Mouse (Mus musculus) lung, postnatal 0 days (tissue): Measurements from ENCODE around the gene Mapk11. TPM values are rescaled to one million over a fixed set of nuclear protein-coding genes. Genes with fewer than 3 reads are reported as not detected.

Experiments used
- ATAC-seq: fragments of 200-750 bp; cut with Nextera tagmentation; 2 replicates; pipeline ENCODE4 v1.8.0; 2017; ENCODE audit warnings: moderate library complexity
- DNase-seq: peaks from one replicate; pipeline ENCODE4 v3.0.0-alpha.2; 2016; ENCODE audit warnings: low spot score
- H3K27ac ChIP-seq: fragments of 300-500 bp; sonication (generic); 2 replicates; pipeline ENCODE4 v1.5.1; 2014; ENCODE audit warnings: antibody characterized with exemption, mild to moderate bottlenecking, low read length, mixed read lengths
- H3K27me3 ChIP-seq: fragments of 300-500 bp; sonication (generic); replicated peaks from 2 replicates; pipeline ENCODE4 v1.6.1; 2014; ENCODE audit warnings: low read length, mixed read lengths; ENCODE audit not compliant: insufficient read depth
- H3K36me3 ChIP-seq: fragments of 300-500 bp; sonication (generic); 2 replicates; pipeline ENCODE4 v1.6.1; 2014; ENCODE audit warnings: low read length, mixed read lengths; ENCODE audit not compliant: insufficient read depth
- H3K4me1 ChIP-seq: fragments of 300-500 bp; sonication (generic); 2 replicates; pipeline ENCODE4 v1.6.1; 2014; ENCODE audit warnings: antibody characterized with exemption, low read depth, low read length, mixed read lengths; ENCODE audit not compliant: insufficient read depth
- H3K4me2 ChIP-seq: fragments of 300-500 bp; sonication (generic); replicated peaks from 2 replicates; pipeline ENCODE4 v1.6.1; 2014; ENCODE audit warnings: low read depth, mild to moderate bottlenecking, low read length, moderate library complexity, mixed read lengths
- H3K4me3 ChIP-seq: fragments of 300-500 bp; sonication (generic); 2 replicates; pipeline ENCODE4 v1.5.1; 2014; ENCODE audit warnings: low read depth, low read length
- H3K9ac ChIP-seq: fragments of 300-500 bp; sonication (generic); replicated peaks from 2 replicates; pipeline ENCODE4 v1.6.1; 2014; ENCODE audit warnings: low read depth, mild to moderate bottlenecking
- H3K9me3 ChIP-seq: fragments of 300-500 bp; sonication (generic); 2 replicates; pipeline ENCODE4 v1.6.1; 2016; ENCODE audit warnings: low read length, mixed read lengths
- CTCF ChIP-seq: IDR thresholded peaks from 2 replicates; pipeline ENCODE4 v1.5.1; 2016; ENCODE audit warnings: antibody characterized with exemption, mild to moderate bottlenecking
- EP300 ChIP-seq: IDR thresholded peaks from 2 replicates; pipeline ENCODE4 v1.6.1; 2016; ENCODE audit warnings: antibody characterized with exemption, mild to moderate bottlenecking, control low read depth
- WGBS: fragments of 180-500 bp; shearing (Covaris S2); extraction: QIAGEN DNeasy Blood & Tissue Kit; methylation state at CpG from one replicate; pipeline ENCODE4 v1.1.7; 2014; 5-methylcytosine and 5-hydroxymethylcytosine counted together
- polyA plus RNA-seq: library from polyadenylated mRNA; unstranded; fragments of >200 nt; fragmentation: Nextera tagmentation; extraction: Ambion mirVana; gene quantifications from 2 replicates; pipeline ENCODE4 v1.2.1, GENCODE M21; 2015

Gene Mapk11
- polyA plus RNA-seq, 1 experiment from 2014 or later = 7.4 TPM

DNA sequence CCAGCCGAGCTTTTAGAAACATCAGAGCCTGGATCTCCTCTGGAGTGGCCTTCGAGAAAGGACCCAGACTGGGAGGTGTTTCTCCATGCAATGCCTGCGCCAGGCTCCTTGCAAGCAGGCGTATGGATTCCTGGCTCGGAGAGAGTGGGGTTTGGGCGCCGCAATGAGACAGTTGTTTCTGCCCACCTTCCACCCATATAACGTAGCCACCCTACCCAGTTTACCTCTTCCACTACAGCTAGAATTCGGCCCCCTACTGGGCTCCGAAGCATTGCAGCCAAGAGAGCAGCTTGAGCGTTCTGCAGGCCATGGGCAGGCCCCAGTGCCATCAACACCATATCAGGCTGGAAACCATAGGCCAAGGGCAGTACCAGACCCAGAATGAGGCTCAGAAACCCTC is 25.8 kb downstream of the Mapk11 start:
- DNase-seq (peak; percentile 39), ATAC-seq (peak; percentile 13; the same call in 1 of the 2 replicates)
- H3K9me3 ChIP-seq = no peaks in the 10 kb centered on the region
- no peaks in the 10 kb centered on the region for H3K36me3 ChIP-seq
- peaks cover 23% of the 10 kb centered on the region; the same call in 1 of the 2 replicates for H3K4me1 ChIP-seq
- H3K4me3 ChIP-seq = peak overlapping the region; percentile 90
- no peaks in the 10 kb centered on the region for H3K27me3 ChIP-seq
- H3K4me2 ChIP-seq = peak overlapping the region; percentile 73
- peak overlapping the region; percentile 69 for H3K27ac ChIP-seq
- peak overlapping the region; percentile 27; the same call in 1 of the 2 replicates for H3K9ac ChIP-seq
- TF ChIP-seq CTCF = peak; percentile 50
- TF ChIP-seq EP300 = no peak
- 29% methylated on average over 11 of the region's 11 CpGs for WGBS

DNA sequence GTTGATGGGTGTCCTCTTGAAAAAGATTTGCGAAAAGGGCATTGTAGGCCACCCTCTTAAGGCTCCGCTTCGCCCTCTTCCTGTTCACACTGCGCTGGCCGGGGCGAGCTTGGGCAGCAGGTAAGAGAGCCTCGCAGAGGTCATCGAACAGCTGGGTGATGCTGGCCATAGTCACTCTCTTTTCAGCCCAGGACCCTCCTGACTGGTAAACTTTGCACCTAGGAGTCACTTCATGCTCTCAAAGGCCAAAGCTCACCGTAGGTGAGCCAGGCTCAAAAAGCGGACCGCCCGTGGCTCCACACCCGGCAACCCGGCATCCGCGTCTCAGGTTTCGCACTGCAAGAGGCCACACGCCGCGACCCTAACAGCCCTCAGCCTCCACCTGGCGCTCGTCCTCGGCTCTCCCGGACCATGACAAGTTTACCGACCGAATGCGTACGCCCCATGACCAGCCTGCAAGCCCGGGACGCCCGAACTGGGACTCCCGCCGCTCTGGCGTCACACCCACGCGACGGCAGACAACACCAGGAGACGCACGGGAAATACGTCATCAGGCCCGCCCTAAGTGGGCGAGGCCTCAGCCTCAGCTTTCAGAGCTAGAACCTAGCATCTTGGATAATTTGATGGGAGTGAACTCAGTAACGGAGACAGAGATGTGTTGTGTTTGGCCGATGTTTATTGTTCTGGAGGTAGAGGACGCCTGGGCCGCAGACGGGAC is 26.6 kb downstream of the Mapk11 start, which contains the start of gene Tubgcp6:
Gene Tubgcp6, minus strand, starts transcription at position 464 of the 718 bp plus-strand sequence.
- Histone ChIP-seq H3K4me1 (peaks cover 18% of the 10 kb centered on the region; the same call in 1 of the 2 replicates), H3K27me3 (no peaks in the 10 kb centered on the region), H3K4me2 (peak within 1 kb of the TSS; percentile 73), H3K4me3 (peak within 1 kb of the TSS; percentile 90), H3K9ac (peak within 1 kb of the TSS; percentile 60), H3K27ac (peak within 1 kb of the TSS; percentile 69), H3K36me3 (no peaks in the 10 kb centered on the region), H3K9me3 (no peaks in the 10 kb centered on the region)
- ATAC-seq (peak; percentile 91), DNase-seq (peak; percentile 96)
- TF ChIP-seq CTCF = no peak
- peak; percentile 42; the same call in 1 of the 2 replicates for TF ChIP-seq EP300
- under 1% methylated on average over 47 of the region's 47 CpGs for WGBS

DNA sequence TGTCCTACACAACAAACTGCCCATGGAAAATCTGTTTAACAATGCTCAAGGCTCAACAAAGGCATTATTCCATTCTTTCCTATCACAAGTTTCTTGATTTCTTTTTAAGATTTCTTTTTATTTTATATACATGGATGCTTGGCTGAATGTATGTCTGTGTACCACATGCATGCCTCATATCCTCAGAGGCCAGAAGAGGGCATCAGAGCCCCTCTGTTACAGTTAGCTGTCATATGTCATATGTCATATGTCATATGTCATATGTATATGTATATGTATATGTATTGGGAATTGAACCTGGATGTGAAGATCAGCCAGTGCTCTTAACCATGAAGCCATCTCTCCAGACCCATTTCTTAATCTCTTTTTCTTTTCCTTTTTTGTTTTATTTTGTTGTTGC is 31.4 kb downstream of the Mapk11 start:
- ATAC-seq = no peak
- H3K9ac ChIP-seq = no peak overlapping the region
- peaks cover 10% of the 10 kb centered on the region; the same call in 1 of the 2 replicates for H3K36me3 ChIP-seq
- no peaks in the 10 kb centered on the region for H3K9me3 ChIP-seq
- no peak overlapping the region for H3K27ac ChIP-seq
- peaks cover 9% of the 10 kb centered on the region; the same call in 1 of the 2 replicates for H3K4me1 ChIP-seq
- H3K4me2 ChIP-seq = no peak overlapping the region
- DNase-seq = no peak
- no peaks in the 10 kb centered on the region for H3K27me3 ChIP-seq
- no peak overlapping the region for H3K4me3 ChIP-seq
- TF ChIP-seq CTCF = peak; percentile 64
- TF ChIP-seq EP300 = no peak

DNA sequence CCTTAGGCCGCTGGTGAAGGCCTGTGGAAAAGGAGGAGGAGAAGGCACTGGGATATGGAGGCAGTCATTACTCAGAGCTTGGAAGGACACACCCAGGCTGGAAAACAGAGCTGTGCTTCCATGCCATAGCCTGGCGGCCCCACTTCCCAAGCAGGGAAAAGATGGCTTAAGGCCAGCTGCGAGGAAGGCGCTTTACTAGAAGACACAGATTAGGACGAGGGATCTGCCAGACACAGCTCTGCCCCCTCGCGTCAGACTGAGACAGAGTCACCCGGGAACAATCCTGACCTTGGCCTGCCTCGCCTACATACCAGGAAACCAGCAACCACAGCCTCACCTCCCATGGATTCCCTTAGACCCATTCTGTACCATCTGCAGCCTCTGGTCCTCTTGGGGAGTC is 39.3 kb downstream of the Mapk11 start:
- Histone ChIP-seq H3K9me3 (no peaks in the 10 kb centered on the region), H3K4me1 (no peaks in the 10 kb centered on the region), H3K27ac (no peak overlapping the region), H3K27me3 (no peaks in the 10 kb centered on the region), H3K4me3 (no peak overlapping the region), H3K9ac (no peak overlapping the region), H3K36me3 (peaks cover 26% of the 10 kb centered on the region; the same call in 1 of the 2 replicates), H3K4me2 (no peak overlapping the region)
- DNase-seq (no peak), ATAC-seq (no peak)
- TF ChIP-seq CTCF = no peak
- no peak for TF ChIP-seq EP300
- WGBS = 77% methylated on average over 9 of the region's 9 CpGs

DNA sequence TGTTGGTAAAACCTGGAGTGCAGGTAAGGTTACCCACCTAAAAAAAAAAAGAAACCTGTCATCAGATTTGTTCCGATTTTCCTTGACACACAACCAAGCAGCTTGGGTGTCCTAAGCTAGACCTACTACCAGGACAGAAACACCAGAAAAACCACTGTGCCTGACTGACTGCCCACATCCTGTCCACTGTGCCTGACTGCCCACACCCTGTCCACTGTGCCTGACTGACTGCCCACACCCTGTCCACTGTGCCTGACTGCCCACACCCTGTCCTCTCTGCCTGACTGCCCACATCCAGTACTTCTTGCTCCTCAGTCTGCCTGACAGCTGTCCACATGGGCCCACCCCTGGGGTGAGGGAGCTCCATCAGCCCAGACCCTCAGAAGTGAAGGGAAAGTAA is 42.5 kb downstream of the Mapk11 start:
- TF ChIP-seq CTCF (no peak), EP300 (no peak)
- Histone ChIP-seq H3K4me3 (no peak overlapping the region), H3K36me3 (peaks cover 32% of the 10 kb centered on the region), H3K4me2 (no peak overlapping the region), H3K27ac (no peak overlapping the region), H3K27me3 (no peaks in the 10 kb centered on the region), H3K4me1 (no peaks in the 10 kb centered on the region), H3K9ac (no peak overlapping the region), H3K9me3 (no peaks in the 10 kb centered on the region)
- DNase-seq = no peak
- 90% methylated on average over 1 of the region's 1 CpGs for WGBS
- no peak for ATAC-seq

DNA sequence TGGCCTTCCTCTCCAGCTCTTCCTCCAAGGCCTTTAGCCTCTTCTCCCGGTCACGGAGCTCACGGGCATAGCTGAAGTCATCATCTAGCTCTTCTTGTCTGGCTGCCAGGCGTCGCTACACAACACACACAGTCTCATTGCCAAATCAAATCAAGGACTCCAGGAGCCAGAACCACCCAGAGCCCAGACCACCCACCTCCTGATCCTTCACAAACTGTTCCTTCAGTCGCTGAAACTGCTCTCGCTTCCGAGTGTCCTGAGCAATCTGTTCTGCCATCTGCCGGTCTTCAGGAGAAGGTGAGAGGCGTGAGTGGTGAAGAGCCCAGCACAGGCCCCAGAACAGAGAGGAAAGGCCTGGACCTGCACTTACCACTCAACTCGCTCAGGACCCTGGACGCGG is 43.4 kb downstream of the Mapk11 start:
- H3K4me1 ChIP-seq = no peaks in the 10 kb centered on the region
- H3K4me3 ChIP-seq = no peak overlapping the region
- no peak overlapping the region for H3K27ac ChIP-seq
- H3K9me3 ChIP-seq = no peaks in the 10 kb centered on the region
- TF ChIP-seq EP300 (no peak), CTCF (no peak)
- no peak overlapping the region for H3K9ac ChIP-seq
- ATAC-seq (no peak), DNase-seq (no peak)
- no peaks in the 10 kb centered on the region for H3K27me3 ChIP-seq
- WGBS = 90% methylated on average over 13 of the region's 13 CpGs
- peaks cover 36% of the 10 kb centered on the region for H3K36me3 ChIP-seq
- no peak overlapping the region for H3K4me2 ChIP-seq
